Mouse (Mus musculus): Measurements from ENCODE around the gene Grip1.
A peak's percentile ranks its signal among the peaks of the same experiment; 100 is the strongest.
"Not testable (repeated sequence)": the region's sequence is repeated elsewhere in the genome, so short reads cannot be mapped to it uniquely, and the experiment has no call there.

The Grip1 gene

DNA sequence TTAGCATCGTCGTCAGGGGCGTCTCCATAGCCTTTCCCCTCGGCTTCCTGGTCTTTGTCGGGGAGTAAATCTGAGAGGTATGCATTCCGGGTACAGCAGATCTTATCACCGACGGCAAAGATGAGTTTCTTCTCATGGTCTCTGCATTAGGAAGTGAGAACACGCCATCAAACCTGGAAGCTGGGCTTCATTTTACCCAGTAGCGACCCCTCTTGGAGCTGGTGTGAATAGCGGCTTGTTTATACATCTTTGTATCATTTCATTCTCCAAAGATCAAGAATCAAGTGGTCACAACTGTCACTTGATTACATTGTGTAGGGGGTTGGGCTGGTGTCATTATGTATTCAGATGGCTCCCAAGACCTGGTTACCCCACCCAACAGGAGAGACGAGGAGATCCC, 638.9 kb downstream of the Grip1 start:
- no peak for DNase-seq

DNA sequence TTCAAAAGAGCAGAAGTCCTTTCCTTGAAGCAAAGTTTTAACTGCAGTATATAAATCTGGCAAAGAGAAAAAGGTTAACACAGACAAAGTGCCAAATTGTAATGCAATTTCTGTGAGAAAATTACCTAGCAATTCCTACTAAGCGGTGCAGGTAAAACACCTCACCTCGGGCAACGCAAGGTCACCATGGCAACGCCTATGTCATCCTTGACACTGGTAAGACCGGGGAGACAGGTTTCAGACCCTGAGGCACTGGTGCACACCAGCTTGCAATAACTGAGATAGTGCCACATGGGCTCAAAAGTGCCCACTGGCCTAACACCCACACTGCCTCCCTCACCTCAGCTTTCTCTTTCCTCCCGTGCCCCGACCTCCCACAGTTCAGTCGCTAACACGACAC, 641.5 kb downstream of the Grip1 start:
- DNase-seq, result peak; percentile 16

DNA sequence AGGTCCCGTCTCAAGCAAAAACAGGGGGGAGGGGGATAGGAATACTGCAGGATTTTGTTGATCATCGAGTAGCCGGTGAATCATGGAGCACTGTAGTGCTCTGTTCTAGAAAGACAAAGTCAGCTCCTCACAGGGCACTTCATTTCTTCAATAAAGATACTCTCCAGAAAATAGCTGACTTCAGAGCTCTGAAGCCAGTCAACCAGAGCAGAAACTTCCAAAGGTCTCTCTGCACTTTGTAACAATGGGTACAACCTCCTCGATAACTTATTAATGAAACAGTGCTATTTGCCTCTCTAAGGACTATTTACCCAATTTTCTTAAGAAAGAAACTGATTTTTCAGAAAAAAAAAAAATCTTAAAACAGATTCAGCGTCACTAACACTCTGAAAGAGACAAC, 642.1 kb downstream of the Grip1 start:
- DNase-seq, result no peak

DNA sequence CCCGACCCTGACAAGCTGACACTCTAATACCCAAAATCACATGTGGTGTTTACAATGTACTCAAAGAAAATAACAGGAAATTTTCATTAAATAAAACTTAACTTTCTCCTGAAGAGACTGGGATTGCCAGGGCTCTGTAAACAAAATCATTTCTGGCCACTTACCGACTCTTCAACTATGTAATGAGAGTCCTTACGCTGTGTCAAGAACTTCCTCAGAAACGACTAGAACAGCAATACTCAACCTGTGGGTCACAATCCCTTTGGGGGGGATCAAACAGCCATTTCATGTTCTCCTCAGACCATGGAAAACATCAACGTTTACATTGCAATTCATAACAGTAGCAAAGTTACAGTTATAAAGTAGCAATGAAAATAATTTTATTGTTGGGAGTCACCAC, 643.9 kb downstream of the Grip1 start:
- DNase-seq, result no peak

DNA sequence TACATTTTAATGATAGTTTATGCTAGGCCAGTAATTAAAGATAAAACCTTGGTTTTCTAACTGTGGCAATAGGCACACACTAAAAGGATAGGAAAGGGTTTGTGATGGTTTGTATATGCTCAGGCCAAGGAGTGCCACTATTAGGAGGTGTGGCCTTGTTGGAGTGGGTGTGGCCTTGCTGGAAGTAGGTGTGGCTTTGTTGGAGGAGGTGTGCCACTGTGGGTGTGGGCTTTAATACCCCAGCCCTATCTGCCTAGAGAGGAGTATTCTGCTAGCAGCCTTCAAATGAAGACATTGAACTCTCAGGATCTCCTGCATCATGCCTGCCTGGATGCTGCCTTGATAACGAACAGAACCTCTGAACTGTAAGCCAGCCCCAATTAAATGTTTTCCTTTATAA, 647.2 kb downstream of the Grip1 start:
- DNase-seq, result no peak

DNA sequence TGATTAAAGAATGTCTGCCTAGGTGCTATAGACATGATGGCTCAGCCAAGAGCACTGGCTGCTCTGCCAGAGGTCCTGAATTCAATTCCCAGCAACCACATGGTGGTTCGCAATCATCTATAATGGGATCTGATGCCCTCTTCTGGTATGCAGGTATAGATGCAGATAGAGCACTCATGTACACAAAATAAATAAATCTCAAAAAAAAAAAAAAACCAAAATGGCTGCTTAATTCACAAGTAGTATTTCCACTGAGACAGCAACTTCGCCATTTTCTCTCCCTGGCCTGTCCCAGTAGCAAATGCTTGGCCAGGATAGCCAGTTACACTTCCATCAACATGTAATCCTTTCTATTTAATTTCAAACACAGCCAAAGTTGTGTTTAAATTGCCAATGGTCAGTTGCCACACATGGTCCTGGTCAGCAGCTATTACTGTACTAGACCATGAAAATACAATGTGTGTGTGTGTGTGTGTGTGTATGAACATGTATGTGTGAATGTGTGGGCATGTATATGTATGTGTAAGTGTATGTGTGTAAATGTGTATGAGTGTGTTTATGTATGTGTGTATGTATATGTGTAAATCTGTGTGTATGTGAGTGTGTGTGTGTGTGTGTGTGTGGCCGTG, 658.2 kb downstream of the Grip1 start:
- DNase-seq, result no peak

DNA sequence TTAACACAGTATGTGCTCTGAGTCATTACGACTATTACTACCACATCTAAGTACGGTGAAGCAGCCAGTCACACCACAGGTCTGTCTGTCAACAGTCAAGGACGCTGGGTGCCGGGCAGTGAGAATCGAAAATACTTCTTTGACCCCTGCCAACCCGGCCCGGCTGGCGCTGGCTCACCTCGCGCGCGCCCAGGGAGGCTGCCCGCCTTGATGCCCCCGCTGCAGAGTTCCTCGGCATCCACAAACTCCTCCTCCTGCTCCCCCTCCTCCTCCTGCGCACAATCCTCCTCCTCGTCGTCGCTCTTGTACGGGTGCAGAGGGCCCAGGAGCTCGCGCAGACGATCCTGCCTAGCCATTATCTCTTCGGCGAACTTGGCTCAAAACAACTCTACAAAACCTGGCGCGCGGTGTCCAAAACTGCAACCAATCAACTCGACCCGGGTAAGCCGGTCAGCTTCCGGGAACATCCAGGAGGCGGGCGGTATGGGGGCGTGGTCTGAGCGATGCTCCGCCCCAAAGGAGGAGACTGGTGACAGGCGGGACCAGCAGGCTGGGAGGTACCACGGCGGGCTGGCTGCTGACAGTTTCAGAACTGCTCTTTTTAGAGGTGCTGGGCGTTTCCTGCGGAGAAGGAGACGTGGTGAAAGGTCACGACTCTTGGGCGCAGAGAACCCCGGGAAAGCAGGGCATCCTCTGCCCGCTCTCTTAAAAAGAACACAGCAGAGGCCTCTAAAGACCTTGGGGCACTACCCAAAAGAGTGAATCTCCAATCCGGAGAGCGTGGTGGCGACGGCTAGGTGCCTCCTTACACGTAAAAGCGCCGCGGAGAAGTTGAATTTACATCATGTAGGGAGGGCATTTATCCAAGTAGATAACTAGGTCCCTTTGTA, 659.1 kb downstream of the Grip1 start, which contains the start of gene Helb:
Helb (minus strand) TSS at position 481 of the 890 bp plus-strand sequence.
- peak; percentile 96 for DNase-seq

- DNase-seq, result not testable (repeated sequence)
Observed at GRCm38 (mm10) chr10:120113482-120113881, 659.9 kb downstream of the Grip1 start.

- DNase-seq, result no peak
Observed at GRCm38 (mm10) chr10:120113980-120114379, 660.4 kb downstream of the Grip1 start.

DNA sequence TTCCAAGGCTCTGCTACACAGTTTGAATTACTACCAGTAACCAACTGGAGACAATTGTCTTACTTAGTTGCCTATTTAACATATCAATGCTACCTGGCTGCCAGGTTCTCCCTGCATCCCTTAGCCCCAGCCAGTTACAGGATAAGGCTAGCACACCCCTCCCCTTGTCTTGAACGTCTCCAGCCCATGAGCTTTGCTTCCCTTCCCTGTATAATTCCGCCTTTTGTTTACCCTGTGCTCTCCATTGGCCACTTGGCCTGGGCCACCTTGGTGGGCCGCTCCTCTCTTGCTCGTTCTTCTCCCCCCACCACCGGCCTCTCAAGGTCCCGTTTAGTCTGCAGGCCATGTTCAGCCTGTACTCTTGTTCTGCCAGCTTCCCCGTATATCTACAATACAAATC, 660.9 kb downstream of the Grip1 start:
- DNase-seq, result no peak

- no peak for DNase-seq
Observed at GRCm38 (mm10) chr10:120115249-120115648, 661.6 kb downstream of the Grip1 start.

DNA sequence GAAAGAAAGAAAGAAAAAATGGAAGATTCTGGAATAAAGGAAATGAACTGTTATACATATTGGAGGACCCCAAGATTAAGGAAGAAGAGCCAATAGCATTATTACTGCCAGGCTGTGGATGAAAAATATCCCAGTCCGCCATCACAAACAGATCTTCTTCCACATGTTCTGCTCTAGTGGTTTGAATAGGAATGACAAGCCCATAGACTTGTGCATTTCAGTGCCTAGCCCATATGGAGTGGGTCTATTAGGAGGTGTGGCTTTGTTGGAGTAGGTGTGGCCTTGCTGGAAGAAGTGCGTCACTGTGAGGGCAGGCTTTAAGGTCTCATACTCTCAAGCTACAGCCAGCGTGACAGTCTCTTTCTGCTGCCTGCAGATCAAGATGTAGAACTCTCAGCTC, 670.1 kb downstream of the Grip1 start:
- no peak for DNase-seq

- peak; percentile 82 for DNase-seq
Observed at GRCm38 (mm10) chr10:120124801-120125464, 671.3 kb downstream of the Grip1 start.

- DNase-seq, result no peak
Observed at GRCm38 (mm10) chr10:120125465-120125857, 671.8 kb downstream of the Grip1 start.

DNA sequence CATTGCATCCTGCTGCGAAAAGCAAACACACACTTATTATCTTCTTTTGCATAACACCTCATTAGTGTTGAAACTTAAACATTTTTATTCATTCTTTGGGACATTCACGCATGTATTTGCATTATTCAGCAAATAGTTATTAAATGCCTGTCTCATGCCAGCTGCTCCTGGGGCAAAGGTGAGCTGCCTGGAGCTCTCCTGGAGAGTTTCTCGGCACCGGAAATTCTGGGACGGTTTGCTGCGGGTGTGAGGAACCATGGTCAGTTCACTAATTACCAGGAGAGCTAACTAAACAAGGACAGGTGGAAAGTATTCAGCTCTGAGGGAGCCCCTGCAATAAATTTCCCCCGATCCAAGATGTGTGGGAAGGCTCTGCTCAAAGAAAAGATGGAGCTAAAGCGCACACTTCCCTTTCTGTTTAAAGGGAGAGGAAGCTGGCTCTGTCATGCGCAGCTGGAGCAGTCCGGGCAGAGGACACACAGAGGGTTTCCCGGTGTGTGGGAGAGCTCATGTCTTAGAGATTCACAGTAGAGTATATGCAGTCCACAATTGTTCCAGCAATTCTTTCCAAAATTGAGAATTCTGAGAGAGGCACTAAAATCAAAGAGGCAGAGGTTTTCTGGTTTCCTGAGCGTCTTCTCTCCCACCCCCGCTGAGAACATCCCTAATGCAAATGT, 675.1 kb downstream of the Grip1 start:
- DNase-seq, result no peak

DNA sequence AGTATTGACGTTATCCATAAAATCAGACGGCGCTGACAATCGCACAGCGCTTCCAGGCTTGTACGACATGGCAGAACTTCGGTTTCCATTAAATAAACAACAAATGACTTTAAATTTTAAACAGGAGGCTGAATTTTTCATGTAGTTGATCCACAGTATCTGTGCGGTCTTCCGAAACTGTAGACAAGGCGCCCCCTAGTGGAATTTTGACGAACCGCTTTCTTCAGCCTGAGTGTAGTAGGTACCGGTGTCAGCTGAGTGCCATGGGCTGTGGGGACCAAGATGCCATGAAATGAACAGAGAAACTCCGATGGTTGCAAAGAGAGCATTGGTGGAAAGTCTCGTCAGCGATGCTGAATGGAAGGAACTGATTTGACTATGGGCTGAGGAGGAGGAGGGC, 677.0 kb downstream of the Grip1 start:
- peak; percentile 55 for DNase-seq

- no peak for DNase-seq
Observed at GRCm38 (mm10) chr10:120133697-120134096, 680.1 kb downstream of the Grip1 start.

GRCm38 (mm10) chr10:120136020-120136562, 682.5 kb downstream of the Grip1 start:
- DNase-seq, result no peak
